Mouse (Mus musculus): ENCODE measurements around the gene Gabbr1. TPM values are rescaled to one million over a fixed set of nuclear protein-coding genes. Genes with fewer than 3 reads are reported as not detected.

Gene Gabbr1
- polyA plus RNA-seq, 1 experiment from 2014 or later: 8.1 TPM

DNA sequence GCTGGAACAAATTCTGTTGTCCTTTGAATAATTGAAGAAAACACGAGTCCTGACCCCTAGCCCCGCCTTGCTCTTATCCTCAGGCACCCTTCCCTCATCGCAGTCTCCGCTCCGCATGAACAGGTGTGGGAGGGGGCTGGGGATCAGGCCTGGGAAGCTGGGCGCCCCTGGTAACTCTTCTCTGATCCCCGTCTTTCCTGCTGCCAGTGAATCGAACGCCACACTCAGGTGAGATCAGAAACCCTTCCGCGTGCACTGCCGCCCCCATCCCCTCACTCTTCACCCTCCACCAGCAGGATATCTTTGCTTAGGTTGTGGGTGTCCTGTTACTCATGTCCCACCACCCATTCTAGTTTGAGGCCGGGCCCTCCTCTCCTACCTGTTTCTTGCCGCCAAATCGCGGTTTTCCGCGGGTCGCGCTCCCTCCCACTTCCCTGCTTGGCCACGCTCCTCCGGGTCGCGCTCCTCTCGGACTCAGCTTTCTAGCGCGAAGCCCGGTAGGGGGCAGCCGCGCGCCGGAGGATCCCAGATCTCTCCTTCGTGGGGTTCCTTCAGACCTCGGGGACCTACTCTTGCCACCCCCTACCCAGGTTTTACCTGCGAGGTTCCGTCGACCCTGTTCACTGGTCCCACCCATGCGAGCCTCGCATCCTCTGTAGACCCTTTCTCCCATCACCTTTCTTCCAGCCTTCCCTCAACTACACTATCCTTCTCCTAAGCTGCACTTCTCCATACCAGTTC is 4.0 kb downstream of the Gabbr1 start:
- Histone ChIP-seq H3K9ac (ENCODE audit: low read depth, low read length) (peak overlapping the region; percentile 62), H3K4me3 (ENCODE audit: low read length) (peak overlapping the region; percentile 58), H3K36me3 (ENCODE audit: control insufficient read depth, insufficient read depth, low read length) (no peaks in the 10 kb centered on the region; the same call in 1 of the 2 replicates), H3K9me3 (ENCODE audit: control insufficient read depth, low read length) (no peaks in the 10 kb centered on the region), H3K27ac (ENCODE audit: low read depth, low read length) (no peak overlapping the region), H3K4me2 (replicated peaks; ENCODE audit: low read depth, low read length) (peak overlapping the region; percentile 82), H3K4me1 (ENCODE audit: control insufficient read depth, insufficient read depth, low read length) (peaks cover 18% of the 10 kb centered on the region), H3K27me3 (ENCODE audit: control insufficient read depth, insufficient read depth, low read length) (no peaks in the 10 kb centered on the region; the same call in 1 of the 2 replicates)
- peak; percentile 5; the same call in 1 of the 2 replicates for ATAC-seq (ENCODE audit: low FRiP score, low TSS enrichment)
- WGBS: 3% methylated on average over 39 of the region's 39 CpGs

DNA sequence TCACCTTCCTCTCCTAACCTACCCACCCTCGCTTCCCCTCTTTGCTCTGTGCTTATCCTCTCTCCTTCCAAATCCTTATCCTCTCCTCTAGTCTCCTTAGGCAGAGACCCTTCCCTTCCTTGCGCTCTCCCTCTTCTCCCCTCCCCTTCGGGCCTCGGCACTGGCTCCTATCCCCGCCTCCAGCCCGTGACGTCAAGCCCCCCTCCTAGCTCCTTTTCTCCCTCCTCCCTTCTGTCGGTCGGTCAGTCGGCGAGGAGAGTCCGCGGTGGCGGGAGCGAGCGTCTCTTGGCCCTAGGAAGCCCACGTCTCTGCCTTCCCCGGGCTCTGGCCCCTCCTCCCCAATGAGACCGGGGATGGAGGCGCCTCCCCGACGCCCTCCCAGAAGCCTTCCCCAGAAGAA is 4.6 kb downstream of the Gabbr1 start:
- Histone ChIP-seq H3K4me2 (replicated peaks; ENCODE audit: low read depth, low read length) (peak overlapping the region; percentile 82), H3K9ac (ENCODE audit: low read depth, low read length) (peak overlapping the region; percentile 62; the same call in 1 of the 2 replicates), H3K9me3 (ENCODE audit: control insufficient read depth, low read length) (no peaks in the 10 kb centered on the region), H3K4me3 (ENCODE audit: low read length) (peak overlapping the region; percentile 58), H3K36me3 (ENCODE audit: control insufficient read depth, insufficient read depth, low read length) (peaks cover 5% of the 10 kb centered on the region; the same call in 1 of the 2 replicates), H3K4me1 (ENCODE audit: control insufficient read depth, insufficient read depth, low read length) (peaks cover 18% of the 10 kb centered on the region), H3K27ac (ENCODE audit: low read depth, low read length) (no peak overlapping the region), H3K27me3 (ENCODE audit: control insufficient read depth, insufficient read depth, low read length) (no peaks in the 10 kb centered on the region; the same call in 1 of the 2 replicates)
- 2% methylated on average over 22 of the region's 22 CpGs for WGBS
- ATAC-seq (ENCODE audit: low FRiP score, low TSS enrichment): peak; percentile 52

DNA sequence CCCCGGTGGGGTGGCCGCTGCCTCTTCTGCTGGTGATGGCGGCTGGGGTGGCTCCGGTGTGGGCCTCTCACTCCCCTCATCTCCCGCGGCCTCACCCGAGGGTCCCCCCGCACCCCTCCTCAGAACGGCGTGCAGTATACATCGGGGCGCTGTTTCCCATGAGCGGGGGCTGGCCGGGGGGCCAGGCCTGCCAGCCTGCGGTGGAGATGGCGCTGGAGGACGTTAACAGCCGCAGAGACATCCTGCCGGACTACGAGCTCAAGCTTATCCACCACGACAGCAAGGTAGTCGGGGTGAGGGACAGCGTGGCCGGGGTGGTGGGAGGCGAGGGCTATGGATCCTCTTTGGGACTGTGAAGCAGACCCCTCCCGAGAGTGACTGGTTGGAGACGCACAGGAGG is 5.1 kb downstream of the Gabbr1 start:
- peak overlapping the region; percentile 82 for H3K4me2 ChIP-seq (replicated peaks; ENCODE audit: low read depth, low read length)
- no peak overlapping the region for H3K27ac ChIP-seq (ENCODE audit: low read depth, low read length)
- peak overlapping the region; percentile 62; the same call in 1 of the 2 replicates for H3K9ac ChIP-seq (ENCODE audit: low read depth, low read length)
- peaks cover 18% of the 10 kb centered on the region for H3K4me1 ChIP-seq (ENCODE audit: control insufficient read depth, insufficient read depth, low read length)
- 6% methylated on average over 27 of the region's 27 CpGs for WGBS
- H3K9me3 ChIP-seq (ENCODE audit: control insufficient read depth, low read length): no peaks in the 10 kb centered on the region
- H3K4me3 ChIP-seq (ENCODE audit: low read length): peak overlapping the region; percentile 58
- peak; percentile 7; the same call in 1 of the 2 replicates for ATAC-seq (ENCODE audit: low FRiP score, low TSS enrichment)
- peaks cover 10% of the 10 kb centered on the region for H3K36me3 ChIP-seq (ENCODE audit: control insufficient read depth, insufficient read depth, low read length)
- H3K27me3 ChIP-seq (ENCODE audit: control insufficient read depth, insufficient read depth, low read length): no peaks in the 10 kb centered on the region; the same call in 1 of the 2 replicates

DNA sequence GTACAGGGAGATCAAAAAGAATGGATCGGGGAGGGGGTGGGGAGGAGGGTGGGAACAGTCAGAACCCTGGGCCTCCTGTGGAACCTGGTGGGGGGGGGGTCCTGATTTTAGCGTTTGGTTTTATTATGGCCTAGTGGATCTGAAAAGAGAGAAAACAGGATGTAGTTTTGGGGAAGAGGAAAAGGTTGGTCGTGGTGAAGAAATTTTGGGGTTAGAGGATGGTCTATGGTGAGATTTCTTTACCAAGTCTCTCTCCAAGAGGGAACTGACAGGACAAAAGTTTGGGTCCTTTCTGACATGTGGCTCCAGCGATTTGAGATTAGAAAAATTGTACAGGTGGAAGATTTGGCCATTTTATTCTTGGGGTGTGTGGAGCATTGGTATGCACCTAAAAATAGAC is 6.0 kb downstream of the Gabbr1 start:
- H3K4me2 ChIP-seq (replicated peaks; ENCODE audit: low read depth, low read length): no peak overlapping the region
- H3K9me3 ChIP-seq (ENCODE audit: control insufficient read depth, low read length): no peaks in the 10 kb centered on the region
- H3K4me3 ChIP-seq (ENCODE audit: low read length): no peak overlapping the region
- H3K4me1 ChIP-seq (ENCODE audit: control insufficient read depth, insufficient read depth, low read length): peaks cover 18% of the 10 kb centered on the region
- peaks cover 18% of the 10 kb centered on the region for H3K36me3 ChIP-seq (ENCODE audit: control insufficient read depth, insufficient read depth, low read length)
- ATAC-seq (ENCODE audit: low FRiP score, low TSS enrichment): no peak
- WGBS: 52% methylated on average over 4 of the region's 4 CpGs
- H3K9ac ChIP-seq (ENCODE audit: low read depth, low read length): no peak overlapping the region
- H3K27me3 ChIP-seq (ENCODE audit: control insufficient read depth, insufficient read depth, low read length): no peaks in the 10 kb centered on the region; the same call in 1 of the 2 replicates
- H3K27ac ChIP-seq (ENCODE audit: low read depth, low read length): no peak overlapping the region

DNA sequence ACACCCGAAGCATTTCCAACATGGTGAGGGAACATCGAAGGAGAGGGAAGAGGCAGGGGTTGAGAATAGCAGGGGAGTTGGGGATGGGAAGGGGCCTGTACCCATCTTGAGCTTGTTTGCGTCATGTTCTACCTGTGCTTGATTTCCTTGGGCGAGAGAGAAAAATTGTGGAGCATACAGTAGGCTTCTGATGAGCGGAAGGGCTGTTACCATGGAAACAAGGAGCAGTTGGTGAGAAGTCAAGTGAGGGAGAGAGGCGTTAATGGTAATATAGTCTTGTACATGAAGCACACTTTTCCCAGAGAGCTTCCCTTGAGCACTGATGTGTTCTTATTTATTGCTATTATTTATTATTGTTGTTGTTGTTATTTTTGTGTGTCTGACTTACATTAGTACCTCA is 11.2 kb downstream of the Gabbr1 start:
- no peak for ATAC-seq (ENCODE audit: low FRiP score, low TSS enrichment)
- H3K9ac ChIP-seq (ENCODE audit: low read depth, low read length): no peak overlapping the region
- no peaks in the 10 kb centered on the region for H3K27me3 ChIP-seq (ENCODE audit: control insufficient read depth, insufficient read depth, low read length)
- no peaks in the 10 kb centered on the region for H3K9me3 ChIP-seq (ENCODE audit: control insufficient read depth, low read length)
- H3K4me1 ChIP-seq (ENCODE audit: control insufficient read depth, insufficient read depth, low read length): no peaks in the 10 kb centered on the region
- H3K4me3 ChIP-seq (ENCODE audit: low read length): no peak overlapping the region
- H3K27ac ChIP-seq (ENCODE audit: low read depth, low read length): no peak overlapping the region
- WGBS: 90% methylated on average over 6 of the region's 6 CpGs
- H3K36me3 ChIP-seq (ENCODE audit: control insufficient read depth, insufficient read depth, low read length): peaks cover 47% of the 10 kb centered on the region
- no peak overlapping the region for H3K4me2 ChIP-seq (replicated peaks; ENCODE audit: low read depth, low read length)

DNA sequence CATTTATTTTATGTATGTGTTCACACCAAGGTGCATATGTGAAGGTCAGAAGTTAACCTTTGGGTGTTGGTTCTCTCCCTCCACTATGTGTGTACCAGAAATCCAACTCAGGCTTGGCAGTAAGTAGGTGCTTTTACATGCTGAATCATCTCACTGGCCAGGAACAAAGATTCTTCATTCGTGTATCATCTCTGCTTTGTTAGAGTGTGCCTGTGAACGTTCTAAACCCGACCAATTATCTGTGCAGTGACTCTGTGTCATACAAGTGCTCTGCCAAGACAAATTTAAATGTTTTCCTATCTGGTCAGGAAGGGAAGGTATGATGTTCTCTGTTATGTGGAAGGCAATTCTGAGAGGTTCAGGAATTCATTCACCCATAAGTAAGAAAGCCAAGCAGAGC is 15.7 kb downstream of the Gabbr1 start:
- 92% methylated on average over 3 of the region's 3 CpGs for WGBS
- no peak for ATAC-seq (ENCODE audit: low FRiP score, low TSS enrichment)
- no peaks in the 10 kb centered on the region for H3K9me3 ChIP-seq (ENCODE audit: control insufficient read depth, low read length)
- H3K4me1 ChIP-seq (ENCODE audit: control insufficient read depth, insufficient read depth, low read length): no peaks in the 10 kb centered on the region
- H3K36me3 ChIP-seq (ENCODE audit: control insufficient read depth, insufficient read depth, low read length): peaks cover 75% of the 10 kb centered on the region
- H3K4me2 ChIP-seq (replicated peaks; ENCODE audit: low read depth, low read length): no peak overlapping the region
- no peaks in the 10 kb centered on the region for H3K27me3 ChIP-seq (ENCODE audit: control insufficient read depth, insufficient read depth, low read length)
- no peak overlapping the region for H3K27ac ChIP-seq (ENCODE audit: low read depth, low read length)
- H3K9ac ChIP-seq (ENCODE audit: low read depth, low read length): no peak overlapping the region
- H3K4me3 ChIP-seq (ENCODE audit: low read length): no peak overlapping the region

DNA sequence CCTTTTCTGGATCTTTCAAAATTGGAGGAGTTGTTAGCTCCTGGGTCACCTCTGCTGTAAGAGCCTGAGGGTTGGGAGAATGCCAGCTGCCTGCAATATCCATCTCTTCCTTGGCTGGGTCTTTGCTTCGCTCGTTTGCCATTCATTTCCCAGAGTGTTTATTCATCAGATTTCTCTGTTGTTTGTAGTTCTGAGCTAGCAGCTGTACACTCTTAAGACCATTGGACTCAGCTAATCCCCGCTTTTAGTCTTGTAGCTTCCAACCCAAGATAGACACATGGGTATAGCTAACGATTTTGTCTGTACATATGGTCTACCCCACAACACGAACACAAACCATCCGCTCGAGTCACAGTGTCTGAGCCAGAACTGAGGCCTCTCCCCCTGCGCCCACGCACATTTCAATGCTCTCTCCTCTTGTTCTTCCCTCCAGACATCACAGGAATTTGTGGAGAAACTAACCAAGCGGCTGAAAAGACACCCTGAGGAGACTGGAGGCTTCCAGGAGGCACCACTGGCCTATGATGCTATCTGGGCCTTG is 16.4 kb downstream of the Gabbr1 start:
- Histone ChIP-seq H3K27me3 (ENCODE audit: control insufficient read depth, insufficient read depth, low read length) (no peaks in the 10 kb centered on the region), H3K27ac (ENCODE audit: low read depth, low read length) (no peak overlapping the region), H3K4me3 (ENCODE audit: low read length) (no peak overlapping the region), H3K36me3 (ENCODE audit: control insufficient read depth, insufficient read depth, low read length) (peaks cover 75% of the 10 kb centered on the region), H3K9me3 (ENCODE audit: control insufficient read depth, low read length) (no peaks in the 10 kb centered on the region), H3K4me1 (ENCODE audit: control insufficient read depth, insufficient read depth, low read length) (no peaks in the 10 kb centered on the region), H3K4me2 (replicated peaks; ENCODE audit: low read depth, low read length) (no peak overlapping the region), H3K9ac (ENCODE audit: low read depth, low read length) (no peak overlapping the region)
- ATAC-seq (ENCODE audit: low FRiP score, low TSS enrichment): no peak
- WGBS: 91% methylated on average over 10 of the region's 10 CpGs

DNA sequence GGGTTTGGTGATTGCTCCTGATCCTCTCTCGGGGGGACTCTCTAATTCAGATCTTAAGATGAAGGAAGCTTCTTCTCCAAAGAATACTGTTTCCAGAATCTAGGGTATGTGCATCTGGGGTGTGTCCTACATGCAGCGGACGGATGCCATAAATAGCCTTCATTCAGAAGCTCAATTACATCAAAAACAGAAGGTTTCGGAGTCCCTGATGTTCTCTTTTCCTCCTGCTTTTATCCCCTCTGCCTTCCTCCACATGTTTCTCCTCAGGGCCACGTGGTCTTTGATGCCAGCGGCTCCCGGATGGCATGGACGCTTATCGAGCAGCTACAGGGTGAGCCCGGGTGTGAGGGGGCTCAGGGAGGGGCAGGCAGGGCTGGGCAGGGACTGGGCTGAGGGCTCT is 17.3 kb downstream of the Gabbr1 start:
- no peak for ATAC-seq (ENCODE audit: low FRiP score, low TSS enrichment)
- H3K4me1 ChIP-seq (ENCODE audit: control insufficient read depth, insufficient read depth, low read length): no peaks in the 10 kb centered on the region
- H3K27me3 ChIP-seq (ENCODE audit: control insufficient read depth, insufficient read depth, low read length): no peaks in the 10 kb centered on the region
- no peak overlapping the region for H3K4me2 ChIP-seq (replicated peaks; ENCODE audit: low read depth, low read length)
- H3K36me3 ChIP-seq (ENCODE audit: control insufficient read depth, insufficient read depth, low read length): peaks cover 84% of the 10 kb centered on the region
- no peak overlapping the region for H3K4me3 ChIP-seq (ENCODE audit: low read length)
- H3K27ac ChIP-seq (ENCODE audit: low read depth, low read length): no peak overlapping the region
- H3K9ac ChIP-seq (ENCODE audit: low read depth, low read length): no peak overlapping the region
- WGBS: 80% methylated on average over 10 of the region's 10 CpGs
- no peaks in the 10 kb centered on the region for H3K9me3 ChIP-seq (ENCODE audit: control insufficient read depth, low read length)
